Mouse (Mus musculus): ENCODE results near the gene Ndufb8.

GRCm38 (mm10) chr19:44535376-44535775 is 19.9 kb downstream of the Ndufb8 start:
- TF ChIP-seq MAFK (IDR thresholded peaks at IDR 0.05; ENCODE audit: borderline replicate concordance, low read depth, low read length) = no peak
- TF ChIP-seq EP300 (IDR thresholded peaks at IDR 0.05; ENCODE audit: low read depth in 1 of 2, low read length in 2 of 2) = no peak
- no peak for TF ChIP-seq TBP (IDR thresholded peaks at IDR 0.05; ENCODE audit: low read depth, low read length)
- no peak for TF ChIP-seq JUND (IDR thresholded peaks at IDR 0.05; ENCODE audit: low read depth, low read length)
- no peak for TF ChIP-seq POLR2AphosphoS2 (IDR thresholded peaks at IDR 0.05; ENCODE audit: low read length)
- TF ChIP-seq MEF2A (IDR thresholded peaks at IDR 0.05; ENCODE audit: extremely low read depth, insufficient replicate concordance, low read depth, low read length, poor library complexity, severe bottlenecking) = no peak

Data from MEL (cell line).